Mouse (Mus musculus) midbrain, postnatal 0 days (tissue): ENCODE results near the gene Ldha. TPM values are rescaled to one million over a fixed set of nuclear protein-coding genes. Genes with fewer than 3 reads are reported as not detected.

Source experiments
- ATAC-seq: fragments of 200-750 bp; cut with Nextera tagmentation; 2 replicates; pipeline ENCODE4 v1.8.0; 2017; ENCODE audit warnings: moderate number of reproducible peaks, mild to moderate bottlenecking, moderate TSS enrichment, moderate library complexity; ENCODE audit not compliant: low FRiP score
- DNase-seq: peaks from one replicate; pipeline ENCODE4 v3.0.0-alpha.2; 2015; ENCODE audit warnings: low spot score
- H3K27ac ChIP-seq: fragments of 300-500 bp; sonication (generic); 2 replicates; pipeline ENCODE4 v1.5.1; 2014; ENCODE audit warnings: low read depth, mild to moderate bottlenecking, low read length, mixed read lengths
- H3K27me3 ChIP-seq: fragments of 300-500 bp; sonication (generic); 2 replicates; pipeline ENCODE4 v1.6.1; 2014; ENCODE audit warnings: low read length, control low read depth, mixed read lengths; ENCODE audit not compliant: insufficient read depth
- H3K36me3 ChIP-seq: fragments of 300-500 bp; sonication (generic); 2 replicates; pipeline ENCODE4 v1.6.1; 2014; ENCODE audit warnings: low read length, control low read depth, mixed read lengths; ENCODE audit not compliant: insufficient read depth
- H3K4me1 ChIP-seq: fragments of 300-500 bp; sonication (generic); 2 replicates; pipeline ENCODE4 v1.6.1; 2014; ENCODE audit warnings: mild to moderate bottlenecking, control low read depth, antibody characterized with exemption, low read length, mixed read lengths; ENCODE audit not compliant: insufficient read depth
- H3K4me2 ChIP-seq: fragments of 300-500 bp; sonication (generic); 2 replicates; pipeline ENCODE4 v1.6.1; 2014; ENCODE audit warnings: low read depth, mild to moderate bottlenecking, low read length, mixed read lengths; ENCODE audit not compliant: poor library complexity, severe bottlenecking
- H3K4me3 ChIP-seq: fragments of 300-500 bp; sonication (generic); 2 replicates; pipeline ENCODE4 v1.5.1; 2014; ENCODE audit warnings: low read depth, mild to moderate bottlenecking, low read length, moderate library complexity
- H3K9ac ChIP-seq: fragments of 300-500 bp; sonication (generic); replicated peaks from 2 replicates; pipeline ENCODE4 v1.6.1; 2014; ENCODE audit warnings: mild to moderate bottlenecking, low read length, moderate library complexity, mixed read lengths; ENCODE audit not compliant: poor library complexity, severe bottlenecking
- H3K9me3 ChIP-seq: fragments of 300-500 bp; sonication (generic); 2 replicates; pipeline ENCODE4 v1.6.1; 2016; ENCODE audit warnings: low read length, control low read depth
- CTCF ChIP-seq: IDR thresholded peaks from 2 replicates; pipeline ENCODE4 v1.5.1; 2016; ENCODE audit warnings: antibody characterized with exemption, mild to moderate bottlenecking
- WGBS: fragments of 180-500 bp; shearing (Covaris S2); extraction: QIAGEN DNeasy Blood & Tissue Kit; methylation state at CpG from one replicate; pipeline ENCODE4 v1.1.7; 2014; 5-methylcytosine and 5-hydroxymethylcytosine counted together
- polyA plus RNA-seq: library from polyadenylated mRNA; unstranded; fragments of >200 nt; fragmentation: Nextera tagmentation; extraction: Ambion mirVana; gene quantifications from 2 replicates; pipeline ENCODE4 v1.2.1, GENCODE M21; 2015
- total RNA-seq: library from RNA; depleted of rRNA; stranded (reverse); fragments of >200 nt; gene quantifications from 2 replicates; pipeline ENCODE4 v1.2.3, GENCODE M21; 2014; rRNA removed

Gene Ldha
- total RNA-seq (341 and 345 TPM in 2 replicates), polyA plus RNA-seq (604 and 701 TPM in 2 replicates)

DNA sequence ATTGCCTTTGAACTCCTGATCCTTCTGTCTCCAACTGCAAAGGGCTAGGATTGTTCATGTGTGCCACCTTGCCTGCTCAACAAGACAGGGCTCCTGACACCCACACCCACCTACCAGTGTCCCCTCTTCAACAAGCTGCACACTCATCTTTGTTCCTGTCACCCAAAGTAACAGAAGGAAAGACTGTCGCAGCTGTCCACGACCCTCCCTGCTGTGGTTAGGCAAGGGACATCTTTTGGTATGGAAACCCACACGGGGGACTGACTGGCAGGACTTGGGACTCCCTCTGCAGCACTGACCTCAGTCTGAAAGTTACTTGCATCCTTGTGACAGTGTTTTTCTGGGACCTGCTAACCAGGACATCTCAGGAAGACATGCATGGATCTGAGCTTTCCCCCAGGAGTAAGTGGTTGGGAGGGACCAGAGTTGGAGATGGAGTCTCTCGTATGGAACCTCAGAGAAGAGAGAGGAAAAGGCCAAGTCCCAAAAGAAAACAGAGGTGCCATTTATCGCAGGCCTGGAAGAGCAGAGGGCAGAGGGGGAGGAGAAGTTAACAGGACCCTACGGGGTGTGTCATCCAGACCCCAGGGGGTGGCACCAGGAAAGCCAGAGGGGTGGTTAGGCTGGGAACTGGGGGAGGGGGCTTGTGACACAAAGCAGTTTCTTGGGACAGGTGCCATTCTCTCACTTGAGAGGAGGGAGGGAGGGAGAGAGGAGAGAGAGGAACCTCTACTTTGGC is at the start of gene Ldha:
Ldha (plus strand) TSS at position 689 of the 739 bp plus-strand sequence.
- Histone ChIP-seq H3K36me3 (no peaks in the 10 kb centered on the region), H3K4me3 (no peak within 1 kb of the TSS), H3K27ac (no peak within 1 kb of the TSS), H3K9ac (no peak within 1 kb of the TSS), H3K4me1 (peaks cover 18% of the 10 kb centered on the region), H3K27me3 (no peaks in the 10 kb centered on the region), H3K4me2 (no peak within 1 kb of the TSS), H3K9me3 (no peaks in the 10 kb centered on the region)
- 35% methylated on average over 6 of the region's 6 CpGs for WGBS
- TF ChIP-seq CTCF = no peak
- ATAC-seq (no peak), DNase-seq (no peak)

- Histone ChIP-seq H3K27me3 (no peaks in the 10 kb centered on the region), H3K9ac (no peak overlapping the region), H3K4me1 (peaks cover 15% of the 10 kb centered on the region; the same call in 1 of the 2 replicates), H3K9me3 (no peaks in the 10 kb centered on the region), H3K27ac (no peak overlapping the region), H3K4me2 (no peak overlapping the region), H3K4me3 (no peak overlapping the region), H3K36me3 (peaks cover 4% of the 10 kb centered on the region)
- ATAC-seq (no peak), DNase-seq (no peak)
- TF ChIP-seq CTCF = no peak
- 86% methylated on average over 4 of the region's 4 CpGs for WGBS
These were observed 47.4 kb upstream of the Ldha start for GRCm38 (mm10) chr7:46793871-46794270.

DNA sequence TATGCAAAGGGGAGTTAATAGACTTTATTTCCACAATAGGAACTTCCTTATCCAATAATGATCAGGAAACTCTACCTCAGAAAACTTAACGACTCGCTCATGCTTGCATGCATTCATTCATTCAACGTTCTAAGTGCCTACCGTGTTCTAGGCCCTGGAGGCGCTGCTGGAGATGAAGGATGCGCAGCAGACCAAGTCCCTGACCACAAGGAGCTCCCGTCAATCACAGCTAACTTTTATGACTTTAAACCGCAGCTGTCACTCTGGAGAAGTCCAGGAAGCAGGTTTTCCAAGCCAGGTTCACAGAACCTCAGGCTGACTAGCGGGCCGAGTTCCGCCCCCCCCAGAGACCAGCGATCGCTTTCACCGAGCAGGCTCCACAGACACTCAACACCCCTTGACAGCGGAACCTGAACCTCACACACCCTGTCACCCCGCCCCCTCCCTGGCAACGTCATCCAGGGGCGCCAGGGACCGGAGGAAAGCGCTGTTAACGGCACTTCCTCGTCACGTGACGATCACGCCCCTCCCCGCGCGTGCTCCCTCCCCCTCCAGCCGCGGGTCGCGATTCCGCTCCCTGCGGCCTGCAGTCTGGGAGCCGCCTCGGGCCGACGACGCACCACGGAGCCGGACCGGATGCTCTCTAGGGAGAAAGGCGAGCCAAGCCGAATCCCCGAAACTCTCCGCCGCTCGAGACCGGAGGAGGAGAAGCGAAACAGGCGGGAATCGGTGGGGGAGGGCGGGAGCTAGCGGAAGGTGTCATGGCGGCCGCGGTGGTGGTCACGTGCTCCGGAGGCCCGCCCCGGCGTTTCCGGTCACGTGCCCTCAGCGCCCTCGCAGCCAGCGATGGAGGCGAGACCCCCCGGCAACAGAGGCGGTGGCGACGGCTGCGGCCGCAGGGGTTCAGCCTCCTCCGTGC is 45.7 kb upstream of the Ldha start, which contains the start of the genes Hps5 and Gtf2h1:
Hps5 (minus strand) TSS at position 778 of the 919 bp plus-strand sequence.
Gtf2h1 (plus strand) TSS at position 817 of the 919 bp plus-strand sequence.
- no peak; the same call in 1 of the 2 replicates for TF ChIP-seq CTCF
- H3K36me3 ChIP-seq = peaks cover 10% of the 10 kb centered on the region; the same call in 1 of the 2 replicates
- 1% methylated on average over 68 of the region's 75 CpGs for WGBS

GRCm38 (mm10) chr7:46796206-46796679 is 45.0 kb upstream of the Ldha start:
- Histone ChIP-seq H3K9me3 (no peaks in the 10 kb centered on the region), H3K27me3 (no peaks in the 10 kb centered on the region), H3K4me3 (peak overlapping the region; percentile 94), H3K4me2 (peak overlapping the region; percentile 82), H3K36me3 (peaks cover 11% of the 10 kb centered on the region; the same call in 1 of the 2 replicates), H3K9ac (peak overlapping the region; percentile 93), H3K4me1 (peaks cover 15% of the 10 kb centered on the region; the same call in 1 of the 2 replicates), H3K27ac (peak overlapping the region; percentile 76)
- no peak for TF ChIP-seq CTCF
- DNase-seq (peak; percentile 0), ATAC-seq (peak; percentile 64)
- WGBS = 1% methylated on average over 27 of the region's 31 CpGs

More for the DNA sequence above, 45.7 kb upstream of the Ldha start, which contains the start of the genes Hps5 and Gtf2h1:
- H3K9me3 ChIP-seq = no peaks in the 10 kb centered on the region
- no peaks in the 10 kb centered on the region for H3K27me3 ChIP-seq
- H3K27ac ChIP-seq = peak within 1 kb of the TSS; percentile 76
- peak within 1 kb of the TSS; percentile 94 for H3K4me3 ChIP-seq
- H3K4me1 ChIP-seq = peaks cover 15% of the 10 kb centered on the region; the same call in 1 of the 2 replicates
- H3K9ac ChIP-seq = peak within 1 kb of the TSS; percentile 93
- DNase-seq = peak; percentile 96
- peak; percentile 97 for ATAC-seq
- peak within 1 kb of the TSS; percentile 84 for H3K4me2 ChIP-seq

- TF ChIP-seq CTCF = no peak
- no peak for DNase-seq
- peaks cover 16% of the 10 kb centered on the region; the same call in 1 of the 2 replicates for H3K36me3 ChIP-seq
- H3K4me1 ChIP-seq = peaks cover 15% of the 10 kb centered on the region; the same call in 1 of the 2 replicates
- peak overlapping the region; percentile 82 for H3K4me2 ChIP-seq
- peak overlapping the region; percentile 93 for H3K9ac ChIP-seq
- peak overlapping the region; percentile 94 for H3K4me3 ChIP-seq
- H3K27ac ChIP-seq = no peak overlapping the region
- no peak for ATAC-seq
- H3K27me3 ChIP-seq = no peaks in the 10 kb centered on the region
- no peaks in the 10 kb centered on the region for H3K9me3 ChIP-seq
- 57% methylated on average over 6 of the region's 6 CpGs for WGBS
These were observed 44.5 kb upstream of the Ldha start for GRCm38 (mm10) chr7:46796779-46797178.
